Mouse (Mus musculus) heart, embryonic 16.5 days (tissue): ENCODE results near the gene Mei1. TPM values are rescaled to one million over a fixed set of nuclear protein-coding genes. Genes with fewer than 3 reads are reported as not detected.
A peak's percentile ranks its signal among the peaks of the same experiment; 100 is the strongest.

Source experiments
- ATAC-seq: fragments of 200-750 bp; cut with Nextera tagmentation; replicated peaks from 2 replicates; pipeline ENCODE4 v1.8.0; 2017; ENCODE audit warnings: moderate number of reproducible peaks; ENCODE audit not compliant: insufficient read depth, low FRiP score; ENCODE audit errors: extremely low read depth
- H3K27ac ChIP-seq: fragments of 300-500 bp; sonication (generic); 2 replicates; pipeline ENCODE4 v1.5.1; 2014; ENCODE audit warnings: mild to moderate bottlenecking, low read length, control low read depth, moderate library complexity
- H3K27me3 ChIP-seq: fragments of 300-500 bp; sonication (generic); 2 replicates; pipeline ENCODE4 v1.6.1; 2014; ENCODE audit warnings: low read length, mixed read lengths; ENCODE audit not compliant: control insufficient read depth, insufficient read depth
- H3K36me3 ChIP-seq: fragments of 300-500 bp; sonication (generic); 2 replicates; pipeline ENCODE4 v1.6.1; 2014; ENCODE audit not compliant: control insufficient read depth, insufficient read depth
- H3K4me1 ChIP-seq: fragments of 300-500 bp; sonication (generic); 2 replicates; pipeline ENCODE4 v1.6.1; 2014; ENCODE audit warnings: low read length, mixed read lengths; ENCODE audit not compliant: control insufficient read depth, insufficient read depth
- H3K4me2 ChIP-seq: fragments of 300-500 bp; sonication (generic); 2 replicates; pipeline ENCODE4 v1.6.1; 2014; ENCODE audit warnings: low read depth, mild to moderate bottlenecking, control low read depth, low read length
- H3K4me3 ChIP-seq: fragments of 300-500 bp; sonication (generic); 2 replicates; pipeline ENCODE4 v1.5.1; 2014; ENCODE audit warnings: mild to moderate bottlenecking, control low read depth, low read length
- H3K9ac ChIP-seq: fragments of 300-500 bp; sonication (generic); 2 replicates; pipeline ENCODE4 v1.6.1; 2014; ENCODE audit warnings: low read length, control low read depth
- H3K9me3 ChIP-seq: fragments of 300-500 bp; sonication (generic); replicated peaks from 2 replicates; pipeline ENCODE4 v1.6.1; 2016; ENCODE audit warnings: low read length; ENCODE audit not compliant: control insufficient read depth
- WGBS: fragments of 180-500 bp; shearing (Covaris S2); extraction: QIAGEN DNeasy Blood & Tissue Kit; methylation state at CpG from one replicate; pipeline ENCODE4 v1.1.7; 2014; 5-methylcytosine and 5-hydroxymethylcytosine counted together
- polyA plus RNA-seq: library from polyadenylated mRNA; unstranded; fragments of >200 nt; fragmentation: Nextera tagmentation; extraction: Ambion mirVana; gene quantifications from 2 replicates; pipeline ENCODE4 v1.2.1, GENCODE M21; 2015

Gene Mei1
- polyA plus RNA-seq = not detected in 2 replicates

DNA sequence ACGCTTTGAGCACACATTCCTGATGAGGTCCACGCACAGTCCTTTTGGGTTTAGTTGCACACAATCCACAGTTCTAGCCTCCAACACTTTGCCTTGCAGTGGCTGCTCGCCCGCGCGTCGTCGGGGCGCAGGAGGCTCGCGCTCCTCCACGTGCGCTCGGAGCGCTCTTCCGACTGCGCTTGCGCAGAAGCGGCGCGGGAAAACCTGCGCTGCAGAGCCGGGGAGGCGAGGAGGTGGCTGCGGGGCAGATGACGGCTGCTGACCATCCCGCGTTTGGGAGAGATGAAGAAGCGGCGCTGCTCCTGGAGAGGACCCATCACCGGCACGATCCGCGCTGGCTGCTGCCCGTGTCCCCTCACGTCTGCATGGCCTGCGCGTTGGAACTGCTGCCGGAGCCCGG is at the start of gene Mei1:
Gene Mei1 (plus strand): TSS at position 99 of the 400 bp plus-strand sequence.
- Histone ChIP-seq H3K9ac (no peak within 1 kb of the TSS), H3K27ac (no peak within 1 kb of the TSS), H3K4me2 (peak within 1 kb of the TSS; percentile 36; the same call in 1 of the 2 replicates), H3K9me3 (peaks cover 7% of the 10 kb centered on the region), H3K4me1 (no peaks in the 10 kb centered on the region), H3K4me3 (peak within 1 kb of the TSS; percentile 4; the same call in 1 of the 2 replicates), H3K36me3 (no peaks in the 10 kb centered on the region), H3K27me3 (peaks cover 42% of the 10 kb centered on the region)
- 17% methylated on average over 40 of the region's 40 CpGs for WGBS
- no peak for ATAC-seq

DNA sequence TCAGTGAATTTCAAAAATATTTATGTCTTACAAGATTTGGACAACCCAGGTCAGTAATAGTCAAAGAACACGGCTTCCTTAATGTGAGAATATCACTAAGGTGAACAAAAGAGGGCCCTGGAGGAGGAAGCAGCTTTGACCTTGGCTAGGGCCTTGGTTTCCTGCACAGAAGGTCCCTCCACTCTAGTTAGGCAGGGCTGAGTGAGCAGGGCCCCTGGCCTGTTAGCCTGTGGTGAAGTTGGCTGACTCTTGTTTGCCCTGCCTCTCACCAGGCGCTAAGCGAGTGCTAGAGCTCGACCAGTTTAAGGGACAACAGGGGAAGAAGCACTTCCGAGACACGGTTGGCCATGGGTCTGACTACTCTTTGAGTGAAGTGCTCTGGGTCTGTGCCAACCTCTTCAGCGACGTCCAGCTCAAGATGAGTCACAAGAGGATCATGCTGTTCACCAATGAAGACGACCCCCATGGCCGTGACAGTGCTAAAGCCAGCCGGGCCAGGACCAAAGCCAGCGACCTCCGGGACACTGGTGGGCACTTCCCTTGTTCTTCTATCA is 47.2 kb upstream of the Mei1 start:
- 57% methylated on average over 13 of the region's 13 CpGs for WGBS
- ATAC-seq = no peak
- no peaks in the 10 kb centered on the region for H3K27me3 ChIP-seq
- H3K36me3 ChIP-seq = peaks cover 30% of the 10 kb centered on the region
- H3K4me1 ChIP-seq = peaks cover 6% of the 10 kb centered on the region
- no peaks in the 10 kb centered on the region; the same call in 1 of the 2 replicates for H3K9me3 ChIP-seq
- H3K27ac ChIP-seq = no peak overlapping the region; the same call in 1 of the 2 replicates
- no peak overlapping the region for H3K4me2 ChIP-seq
- H3K4me3 ChIP-seq = no peak overlapping the region
- no peak overlapping the region for H3K9ac ChIP-seq

DNA sequence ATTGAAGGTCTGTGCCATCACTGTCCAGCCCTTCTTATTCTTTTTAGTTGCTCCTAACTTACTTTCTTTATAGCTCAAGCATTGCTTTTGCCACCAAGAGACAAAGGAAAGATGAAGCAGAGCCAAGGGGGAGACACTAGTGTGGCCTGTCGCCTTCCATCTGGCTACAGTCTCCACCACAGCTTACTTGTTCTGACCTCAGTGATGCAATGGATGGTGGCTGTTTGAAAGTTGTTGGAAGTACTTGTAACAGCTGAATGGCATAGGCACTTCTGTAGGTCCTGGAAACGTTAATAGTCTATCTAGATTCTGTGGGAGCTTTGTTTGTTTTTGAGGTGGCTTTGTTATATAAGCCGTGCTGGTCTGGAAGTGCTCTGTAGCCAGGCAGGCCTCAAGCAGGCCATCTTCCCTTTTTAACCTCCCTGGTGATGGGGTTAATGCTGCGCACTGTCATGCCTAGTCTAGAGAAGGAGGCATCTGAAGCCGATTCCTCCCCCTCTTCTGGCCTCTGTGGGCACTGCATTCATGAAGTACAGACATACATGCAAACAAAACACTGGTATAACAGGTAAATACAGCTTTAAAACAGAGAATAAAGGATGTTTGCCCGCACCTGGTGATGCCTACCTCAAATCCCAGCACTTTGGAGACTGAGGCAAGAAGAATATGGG is 45.7 kb upstream of the Mei1 start:
- H3K36me3 ChIP-seq = peaks cover 40% of the 10 kb centered on the region
- no peak overlapping the region for H3K27ac ChIP-seq
- no peaks in the 10 kb centered on the region for H3K27me3 ChIP-seq
- no peak overlapping the region for H3K4me2 ChIP-seq
- ATAC-seq = no peak
- no peak overlapping the region for H3K9ac ChIP-seq
- 83% methylated on average over 6 of the region's 6 CpGs for WGBS
- H3K4me3 ChIP-seq = no peak overlapping the region
- H3K9me3 ChIP-seq = no peaks in the 10 kb centered on the region; the same call in 1 of the 2 replicates
- peaks cover 4% of the 10 kb centered on the region for H3K4me1 ChIP-seq

DNA sequence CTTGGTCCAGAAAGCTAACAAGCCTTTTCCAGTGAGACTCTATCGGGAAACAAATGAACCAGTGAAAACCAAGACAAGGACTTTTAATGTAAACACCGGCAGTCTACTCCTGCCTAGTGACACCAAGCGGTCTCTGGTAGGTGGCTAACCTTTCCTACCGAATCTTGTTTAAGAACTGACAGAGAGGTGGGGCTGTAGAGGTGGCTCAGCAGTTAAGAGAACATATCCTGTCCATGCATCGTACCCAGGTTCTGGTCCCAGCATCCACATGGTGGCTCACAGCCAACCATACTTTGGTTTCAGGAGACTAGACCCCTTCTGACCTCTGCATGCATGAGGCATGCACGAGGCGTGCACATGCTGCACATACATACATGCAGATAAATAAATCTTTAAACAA is 42.5 kb upstream of the Mei1 start:
- no peaks in the 10 kb centered on the region for H3K9me3 ChIP-seq
- WGBS = 87% methylated on average over 7 of the region's 7 CpGs
- H3K27ac ChIP-seq = peak overlapping the region; percentile 30; the same call in 1 of the 2 replicates
- no peaks in the 10 kb centered on the region for H3K27me3 ChIP-seq
- H3K4me2 ChIP-seq = no peak overlapping the region
- no peaks in the 10 kb centered on the region for H3K4me1 ChIP-seq
- H3K9ac ChIP-seq = no peak overlapping the region
- peaks cover 30% of the 10 kb centered on the region for H3K36me3 ChIP-seq
- 0 out of 2 replicates have a peak, but pooled peaks have one; percentile 14 for ATAC-seq
- no peak overlapping the region for H3K4me3 ChIP-seq

DNA sequence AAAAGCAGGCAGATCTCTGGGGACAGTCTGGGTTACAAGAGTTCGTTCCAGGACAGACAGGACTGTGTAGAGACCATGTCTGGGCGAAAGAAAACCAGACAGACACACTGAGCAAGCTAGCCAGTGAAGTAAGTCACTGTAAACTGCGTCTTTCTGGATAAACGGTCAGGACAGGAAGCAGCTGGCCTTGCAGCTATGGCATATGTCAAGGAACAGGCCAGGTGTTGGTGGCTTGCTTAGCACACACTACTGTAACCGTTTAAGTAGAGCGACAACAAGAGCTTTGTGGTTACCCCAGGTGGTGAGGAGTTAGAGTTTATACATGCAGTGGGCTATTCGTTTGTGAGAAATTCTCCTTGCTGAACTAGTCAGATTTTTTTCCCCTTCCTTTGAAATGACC is 42.1 kb upstream of the Mei1 start:
- Histone ChIP-seq H3K27ac (peak overlapping the region; percentile 30; the same call in 1 of the 2 replicates), H3K36me3 (peaks cover 29% of the 10 kb centered on the region), H3K4me3 (no peak overlapping the region), H3K9ac (no peak overlapping the region), H3K9me3 (no peaks in the 10 kb centered on the region), H3K4me1 (no peaks in the 10 kb centered on the region), H3K4me2 (no peak overlapping the region), H3K27me3 (no peaks in the 10 kb centered on the region)
- 81% methylated on average over 7 of the region's 7 CpGs for WGBS
- ATAC-seq = peak; percentile 70

DNA sequence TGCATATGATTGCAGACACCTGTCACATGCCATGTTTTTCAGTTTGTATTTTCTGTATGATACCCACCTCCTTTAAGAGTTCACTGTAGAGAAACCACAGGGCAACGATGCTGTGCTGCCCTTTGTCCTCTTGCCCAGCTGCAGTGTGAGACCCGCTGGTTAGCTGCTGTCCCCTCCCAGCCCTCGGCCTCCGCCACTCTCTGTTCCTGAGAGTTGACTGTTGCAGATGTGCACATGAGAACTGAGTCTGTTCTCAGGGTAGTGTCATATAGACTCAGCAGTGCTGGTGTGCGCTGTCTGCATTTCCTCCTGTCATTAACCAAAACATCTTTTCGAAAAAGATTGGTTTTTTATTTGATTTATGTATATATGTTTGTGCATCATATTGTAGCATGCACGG is 37.4 kb upstream of the Mei1 start:
- no peaks in the 10 kb centered on the region for H3K9me3 ChIP-seq
- peaks cover 25% of the 10 kb centered on the region for H3K36me3 ChIP-seq
- 91% methylated on average over 7 of the region's 7 CpGs for WGBS
- H3K27me3 ChIP-seq = no peaks in the 10 kb centered on the region
- ATAC-seq = no peak
- no peak overlapping the region for H3K4me3 ChIP-seq
- no peak overlapping the region for H3K4me2 ChIP-seq
- no peaks in the 10 kb centered on the region for H3K4me1 ChIP-seq
- no peak overlapping the region for H3K9ac ChIP-seq
- no peak overlapping the region for H3K27ac ChIP-seq

DNA sequence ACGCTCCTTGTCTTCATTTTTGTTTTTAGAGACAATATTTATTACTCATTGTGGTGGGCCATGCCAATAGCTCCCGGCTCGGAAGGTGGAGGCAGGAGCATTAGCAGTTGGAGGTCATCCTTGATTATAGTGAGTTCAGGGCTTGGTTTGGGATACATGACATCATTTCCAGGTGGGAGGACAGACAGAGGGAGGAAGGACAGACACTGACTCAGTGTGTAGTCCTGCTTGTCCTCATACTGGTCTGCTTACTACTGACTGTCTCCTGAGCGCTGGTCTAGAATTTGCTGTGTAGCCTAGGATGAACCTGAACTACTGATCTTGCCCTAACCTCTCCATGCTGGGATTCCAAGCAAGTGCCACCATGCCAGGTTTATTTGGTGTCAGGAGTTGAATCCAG is 36.0 kb upstream of the Mei1 start, which contains the start of gene Desi1:
Gene Desi1 (minus strand): TSS at position 101 of the 400 bp plus-strand sequence.
- H3K4me3 ChIP-seq = no peak within 1 kb of the TSS
- H3K4me1 ChIP-seq = no peaks in the 10 kb centered on the region
- H3K27me3 ChIP-seq = no peaks in the 10 kb centered on the region
- 86% methylated on average over 4 of the region's 4 CpGs for WGBS
- no peak for ATAC-seq
- H3K9me3 ChIP-seq = no peaks in the 10 kb centered on the region
- H3K27ac ChIP-seq = no peak within 1 kb of the TSS
- peaks cover 16% of the 10 kb centered on the region for H3K36me3 ChIP-seq
- H3K4me2 ChIP-seq = no peak within 1 kb of the TSS
- H3K9ac ChIP-seq = no peak within 1 kb of the TSS

DNA sequence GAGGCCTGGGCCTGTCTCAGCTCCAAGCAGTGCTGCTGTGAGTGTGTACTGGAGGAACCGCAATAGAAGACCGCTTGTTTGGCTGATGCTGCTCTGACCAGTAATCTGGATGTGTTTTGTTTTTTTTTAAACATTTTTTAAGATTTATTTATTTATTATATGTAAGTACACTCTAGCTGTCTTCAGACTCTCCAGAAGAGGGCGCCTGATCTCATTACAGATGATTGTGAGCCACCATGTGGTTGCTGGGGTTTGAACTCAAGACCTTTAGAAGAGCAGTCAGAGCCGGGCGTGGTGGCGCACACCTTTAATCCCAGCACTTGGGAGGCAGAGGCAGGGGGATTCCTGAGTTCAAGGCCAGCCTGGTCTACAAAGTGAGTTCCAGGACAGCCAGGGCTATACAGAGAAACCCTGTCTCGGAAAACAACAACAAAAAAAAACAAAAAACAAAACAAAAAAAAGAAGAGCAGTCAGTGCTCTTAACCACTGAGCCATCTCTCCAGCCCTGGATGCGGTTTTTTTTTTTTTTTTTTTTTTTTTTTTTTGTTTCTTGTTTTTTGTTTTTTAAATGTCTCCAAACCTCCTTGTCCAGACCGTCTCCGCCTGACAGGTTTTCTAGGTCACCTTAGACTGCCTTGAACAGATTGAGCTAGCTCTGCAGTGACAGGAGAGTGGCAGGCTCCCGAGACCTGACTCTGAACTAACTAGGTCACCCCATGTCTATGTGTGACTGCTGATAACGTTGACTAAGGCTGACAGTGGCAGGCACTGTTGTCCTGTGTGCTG is 33.7 kb upstream of the Mei1 start:
- WGBS = 78% methylated on average over 12 of the region's 12 CpGs
- no peak overlapping the region for H3K27ac ChIP-seq
- no peak overlapping the region for H3K9ac ChIP-seq
- H3K27me3 ChIP-seq = no peaks in the 10 kb centered on the region
- H3K4me1 ChIP-seq = no peaks in the 10 kb centered on the region
- ATAC-seq = no peak
- H3K4me3 ChIP-seq = no peak overlapping the region
- H3K9me3 ChIP-seq = no peaks in the 10 kb centered on the region
- peaks cover 29% of the 10 kb centered on the region for H3K36me3 ChIP-seq
- H3K4me2 ChIP-seq = no peak overlapping the region

DNA sequence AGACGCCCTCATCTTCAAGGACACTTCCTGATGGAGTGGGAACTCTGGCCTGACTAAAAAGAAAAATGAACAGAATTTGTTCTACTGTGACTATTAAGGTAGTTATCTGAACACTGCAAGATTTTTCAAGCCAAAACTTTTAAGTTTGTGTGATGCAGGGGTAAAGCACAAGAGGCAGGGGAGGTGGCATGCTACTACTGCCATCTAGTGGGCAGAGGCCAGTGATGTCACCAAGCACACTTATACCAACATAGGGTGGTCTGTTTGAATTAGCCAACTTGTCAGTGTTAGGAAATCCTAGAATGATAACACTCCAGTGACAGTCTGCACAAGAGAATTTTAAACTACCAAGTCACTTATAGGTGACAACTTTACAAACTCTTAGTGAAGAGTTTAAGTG is 29.1 kb upstream of the Mei1 start:
- Histone ChIP-seq H3K9ac (no peak overlapping the region), H3K4me3 (no peak overlapping the region), H3K36me3 (peaks cover 37% of the 10 kb centered on the region), H3K4me1 (peaks cover 4% of the 10 kb centered on the region), H3K4me2 (no peak overlapping the region), H3K9me3 (no peaks in the 10 kb centered on the region), H3K27ac (no peak overlapping the region), H3K27me3 (no peaks in the 10 kb centered on the region)
- ATAC-seq = no peak; the same call in 1 of the 2 replicates
- whole genome bisulfite sequencing = 97% methylated on average over 1 of the region's 1 CpGs
